Mouse (Mus musculus) embryonic stem cell, embryonic (primary cell): ENCODE data around the gene Tmc1.

Experiments used
- CTCF ChIA-PET, 4 experiments: fragments of 300-600 bp in 2 of 4; fragments of 350-600 bp in 2 of 4; sonication (Branson Sonifier 250); formaldehyde crosslinking; loops; one replicate each; lab custom pipeline; 2022; ENCODE audit warnings: inconsistent platforms in 2 of 4; lab: Charles Lee
- POLR2A ChIA-PET, 4 experiments: fragments of 300-600 bp in 2 of 4; fragments of 350-600 bp in 2 of 4; sonication (Branson Sonifier 250); formaldehyde crosslinking; loops; one replicate each; lab custom pipeline; 2022; ENCODE audit warnings: antibody characterized with exemption in 4 of 4, inconsistent platforms in 1 of 4; lab: Charles Lee

Tmc1 gene

GRCm38 (mm10) chr19:20837422-20837821 lies 116.6 kb downstream of the Tmc1 start:
- ChIA-PET CTCF (interaction anchor here in 2 of 4 experiments (0.8 to 0.9 kb wide), 2 partner anchors 12 kb away, joined by 3 read pairs; no protein-coding TSS in a partner anchor), POLR2A (interaction anchor here in 2 of 4 experiments (0.7 to 1.8 kb wide), 10 partner anchors 10 to 443 kb away, joined by 3 to 5 read pairs (median 4); partner anchors contain the start of gene Zfand5 (in 1 of the 2))

GRCm38 (mm10) chr19:20836055-20836845 lies 117.8 kb downstream of the Tmc1 start:
- CTCF ChIA-PET, result no interaction called here
- POLR2A ChIA-PET, result interaction anchor here in 2 of 4 experiments (0.6 to 1.4 kb wide), 10 partner anchors 8 to 444 kb away, joined by 3 to 6 read pairs (median 3); partner anchors contain the start of gene Zfand5 (in 1 of the 2)

DNA sequence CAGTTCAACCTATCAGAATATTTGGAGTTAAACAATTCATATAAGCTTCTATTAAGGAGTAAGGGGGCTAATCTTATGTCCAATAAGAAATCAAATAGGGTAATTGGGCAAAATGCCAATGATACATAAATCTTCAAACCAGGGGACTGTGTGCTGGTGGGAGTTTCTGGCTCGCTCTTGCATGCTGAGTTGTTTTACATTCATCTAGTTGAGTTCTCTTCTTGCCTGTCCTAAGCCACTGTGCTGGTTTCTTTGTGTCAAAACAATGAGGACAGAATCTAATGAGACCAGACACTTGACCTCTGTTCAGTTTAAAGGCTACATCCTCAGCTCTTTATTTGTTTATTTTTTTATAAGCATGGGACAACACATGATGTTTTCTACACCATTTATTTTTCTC lies 119.1 kb downstream of the Tmc1 start:
- ChIA-PET CTCF (no interaction called here), POLR2A (interaction anchor here in 1 of 4 experiments (1.0 kb wide), 1 partner anchor 39 kb away, joined by 3 read pairs; no protein-coding TSS in a partner anchor)

- ChIA-PET POLR2A (no interaction called here), CTCF (no interaction called here)
Measured at GRCm38 (mm10) chr19:20799460-20799859, 154.5 kb downstream of the Tmc1 start.

- CTCF ChIA-PET, result interaction anchor here in 2 of 4 experiments (0.7 to 1.1 kb wide), 2 partner anchors 9 to 712 kb away, joined by 3 read pairs; no protein-coding TSS in a partner anchor
- POLR2A ChIA-PET, result interaction anchor here in 2 of 4 experiments (0.9 to 1.4 kb wide), 2 partner anchors 476 to 477 kb away, joined by 3 to 4 read pairs; no protein-coding TSS in a partner anchor
Measured at GRCm38 (mm10) chr19:20797558-20798101, 156.4 kb downstream of the Tmc1 start.

- POLR2A ChIA-PET, result interaction anchor here in 2 of 4 experiments (0.7 to 1.5 kb wide), 3 partner anchors 40 to 476 kb away, joined by 3 read pairs; partner anchors contain the start of gene Zfand5 (in 1 of the 2)
- CTCF ChIA-PET, result interaction anchor here in 2 of 4 experiments (0.6 to 1.0 kb wide), 2 partner anchors 8 to 1371 kb away, joined by 3 to 4 read pairs; no protein-coding TSS in a partner anchor
Measured at GRCm38 (mm10) chr19:20796001-20796400, 158.0 kb downstream of the Tmc1 start.

- POLR2A ChIA-PET, result no interaction called here
- CTCF ChIA-PET, result no interaction called here
Measured at GRCm38 (mm10) chr19:20794999-20795398, 159.0 kb downstream of the Tmc1 start.

DNA sequence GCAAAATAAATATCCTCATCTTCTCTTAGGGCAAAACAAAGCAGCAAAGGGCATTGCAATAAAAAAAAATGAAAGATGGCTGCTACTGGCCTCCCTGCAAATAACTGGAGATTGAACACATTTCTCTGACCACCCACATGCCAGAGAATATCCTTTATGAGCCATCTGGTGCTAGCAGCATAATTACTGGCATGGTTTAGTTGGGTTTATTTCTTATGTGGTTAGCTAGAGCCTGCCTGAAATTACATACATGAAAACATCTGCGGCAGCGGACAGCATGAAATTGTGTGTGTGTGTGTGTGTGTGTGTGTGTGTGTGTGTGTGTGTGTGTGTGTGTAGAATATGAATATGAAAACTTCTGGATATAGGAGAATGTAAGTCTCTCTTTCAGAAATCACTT lies 161.2 kb downstream of the Tmc1 start:
- ChIA-PET POLR2A (no interaction called here), CTCF (no interaction called here)

GRCm38 (mm10) chr19:20787289-20787688 lies 166.7 kb downstream of the Tmc1 start:
- POLR2A ChIA-PET, result interaction anchor here in 1 of 4 experiments (0.6 kb wide), 1 partner anchor 280 kb away, joined by 3 read pairs; no protein-coding TSS in a partner anchor
- CTCF ChIA-PET, result interaction anchor here in 2 of 4 experiments (0.6 to 0.8 kb wide), 2 partner anchors 9 to 728 kb away, joined by 3 to 4 read pairs; no protein-coding TSS in a partner anchor

GRCm38 (mm10) chr19:20775681-20776080 lies 178.3 kb downstream of the Tmc1 start:
- ChIA-PET POLR2A (no interaction called here), CTCF (interaction anchor here in 2 of 4 experiments (0.6 kb wide), 3 partner anchors 8 to 763 kb away, joined by 4 to 8 read pairs (median 6); no protein-coding TSS in a partner anchor)

DNA sequence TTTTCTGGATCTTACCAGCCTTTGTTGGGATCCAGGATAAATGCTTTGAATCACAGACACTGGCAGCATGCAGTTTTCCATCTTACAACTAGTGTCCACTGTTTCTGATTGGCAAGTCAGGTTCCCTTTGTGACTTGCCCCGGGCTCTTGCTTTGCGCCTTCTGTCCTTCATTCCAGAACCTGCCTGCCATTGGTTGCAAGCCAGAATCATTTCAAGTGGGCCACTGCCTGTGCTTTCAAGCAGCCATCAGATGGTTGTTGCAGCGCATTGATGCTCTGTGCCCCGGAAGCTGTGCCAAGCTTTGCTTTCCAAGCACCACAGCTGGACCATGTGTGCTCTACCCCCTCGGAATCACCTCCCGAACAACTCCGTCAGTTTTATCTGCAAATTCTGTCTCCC lies 180.1 kb downstream of the Tmc1 start:
- CTCF ChIA-PET, result no interaction called here
- POLR2A ChIA-PET, result interaction anchor here in 1 of 4 experiments (0.6 kb wide), 1 partner anchor 246 kb away, joined by 3 read pairs; no protein-coding TSS in a partner anchor

DNA sequence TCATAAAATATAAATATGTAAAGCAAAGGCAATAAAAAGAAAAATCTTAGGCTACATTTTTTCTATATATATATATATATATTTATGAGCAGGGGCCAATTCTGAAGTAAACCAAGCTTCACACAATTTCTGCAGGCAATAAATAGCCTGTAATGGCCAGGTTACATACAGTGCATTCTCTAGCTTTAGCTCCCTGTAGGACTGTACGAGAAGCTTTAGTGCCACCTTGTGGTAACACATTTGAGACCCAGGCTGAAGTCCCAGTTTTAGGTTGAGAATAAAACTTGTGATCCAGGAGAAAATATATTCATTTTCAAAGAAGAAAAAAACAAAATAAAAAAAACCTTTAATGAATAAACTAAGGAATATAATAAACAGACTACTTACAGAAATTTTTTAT lies 189.8 kb downstream of the Tmc1 start:
- CTCF ChIA-PET, result interaction anchor here (0.6 to 1.9 kb wide), 9 partner anchors 19 to 1889 kb away, joined by 3 to 9 read pairs (median 4); no protein-coding TSS in a partner anchor

DNA sequence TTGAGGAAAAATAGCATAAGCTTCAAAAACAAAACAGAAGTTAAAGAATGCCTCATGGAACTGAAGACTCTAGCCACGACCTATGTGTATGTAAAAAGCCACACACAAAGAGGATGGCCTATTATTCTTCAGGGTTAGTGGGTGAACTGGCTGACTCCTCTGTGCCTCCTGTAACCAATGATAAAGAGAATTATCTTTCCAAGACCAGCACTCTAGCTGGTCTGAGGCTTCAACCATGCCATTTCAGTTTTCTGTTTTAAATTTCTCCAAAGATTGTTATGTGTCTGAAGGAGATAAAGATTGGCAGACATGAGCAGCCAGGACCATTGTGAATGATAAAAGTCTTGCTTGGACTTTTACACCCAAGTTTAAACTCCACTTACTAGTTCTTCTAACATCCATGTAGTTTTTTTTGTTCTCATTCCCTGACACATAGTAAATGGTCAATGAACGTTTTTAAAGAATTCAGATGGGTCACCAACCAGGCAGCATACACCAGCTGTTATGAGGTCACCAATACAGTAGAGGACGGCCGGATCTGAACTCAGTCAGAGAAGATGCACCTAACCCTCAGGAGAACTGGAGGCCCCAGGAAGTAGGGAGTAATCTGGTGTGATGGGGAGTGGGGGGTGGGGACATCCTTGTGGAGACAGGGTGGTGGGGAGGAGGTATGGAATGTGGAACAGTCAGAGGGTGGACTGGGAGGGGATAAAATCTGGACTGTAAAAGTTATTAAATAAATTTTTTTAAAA lies 192.2 kb downstream of the Tmc1 start:
- ChIA-PET POLR2A (interaction anchor here in 1 of 4 experiments (1.0 kb wide), 1 partner anchor 336 kb away, joined by 3 read pairs; no protein-coding TSS in a partner anchor), CTCF (no interaction called here)

More for the DNA sequence above, 189.8 kb downstream of the Tmc1 start:
- POLR2A ChIA-PET, result interaction anchor here in 1 of 4 experiments (0.7 kb wide), 1 partner anchor 273 kb away, joined by 3 read pairs; no protein-coding TSS in a partner anchor

GRCm38 (mm10) chr19:20761119-20761518 lies 192.9 kb downstream of the Tmc1 start:
- CTCF ChIA-PET, result no interaction called here

GRCm38 (mm10) chr19:20744630-20745029 lies 209.4 kb downstream of the Tmc1 start:
- CTCF ChIA-PET, result no interaction called here

More at GRCm38 (mm10) chr19:20761119-20761518, 192.9 kb downstream of the Tmc1 start:
- POLR2A ChIA-PET, result no interaction called here

More at GRCm38 (mm10) chr19:20744630-20745029, 209.4 kb downstream of the Tmc1 start:
- POLR2A ChIA-PET, result no interaction called here
